In genomic region chr19:40401213-40401612, GRCm38 (mm10) we compare ENCODE assay signal across 9 mouse cellular contexts.
DNase-seq lines count a peak whose midpoint lies in the region; ATAC-seq and TF ChIP-seq lines count a peak whose summit lies in the region.
"Had no signal": no experiment of that assay in that cellular context is flagged by ENCODE, and none has a peak within 500 bp of the region (broad histone marks: within the 10 kb centered on the region; RNA-seq: fewer than 3 reads in every experiment).

No protein-coding gene starts in this region.

- H3K4me3 ChIP-seq in heart, adult 2 months = no peak overlapping the region
- no peak overlapping the region for H3K4me3 ChIP-seq in forebrain, postnatal 0 days (ENCODE audit: low read depth, low read length)
- H3K4me3 ChIP-seq: embryonic facial prominence, embryonic 12.5 days had no signal

- WGBS in heart, adult 2 months = 18% methylated on average over 7 of the region's 7 CpGs
- 71% methylated on average over 7 of the region's 7 CpGs for WGBS in forebrain, postnatal 0 days

- H3K27ac ChIP-seq in heart, adult 2 months = peak overlapping the region; percentile 65
- H3K27ac ChIP-seq in forebrain, postnatal 0 days (ENCODE audit: low read depth, low read length) = no peak overlapping the region
- H3K27ac ChIP-seq: embryonic facial prominence, embryonic 12.5 days had no signal

- intact Hi-C loops in heart, adult 2 months (cut with DNase I) = loop anchor here (2.0 kb wide), 1 partner anchor 110 kb away; no protein-coding TSS in a partner anchor
- intact Hi-C loops in heart, postnatal 10 days (cut with DNase I) = no loop called here

- no peak for DNase-seq in heart, adult 2 months
- no peak for DNase-seq in heart, postnatal 10 days
- DNase-seq in 416B (ENCODE audit: low read depth) = peak; percentile 94
- DNase-seq in gonadal fat pad, adult 2 months (ENCODE audit: low read depth) = peak; percentile 55
- peak; percentile 66 for DNase-seq in lung, postnatal 10 days
- DNase-seq in embryo, embryonic 10.5 days (ENCODE audit: low spot score) = no peak
- DNase-seq in forebrain, postnatal 0 days = no peak

- peaks cover 43% of the 10 kb centered on the region for H3K36me3 ChIP-seq in heart, adult 2 months (ENCODE audit: control insufficient read depth, insufficient read depth, low read length)
- H3K36me3 ChIP-seq in forebrain, postnatal 0 days (ENCODE audit: insufficient read depth) = 0 out of 2 replicates have a peak, but pooled peaks cover 4% of the 10 kb centered on the region
- H3K36me3 ChIP-seq: embryonic facial prominence, embryonic 12.5 days had no signal

- no peak for TF ChIP-seq CTCF in heart, adult 2 months (IDR thresholded peaks at IDR 0.05)
- TF ChIP-seq CTCF in forebrain, postnatal 0 days (IDR thresholded peaks at IDR 0.05; ENCODE audit: low read depth) = no peak

- H3K9me3 ChIP-seq in forebrain, postnatal 0 days (ENCODE audit: low read length) = no peaks in the 10 kb centered on the region
- H3K9me3 ChIP-seq: embryonic facial prominence, embryonic 12.5 days had no signal

- H3K4me2 ChIP-seq in forebrain, postnatal 0 days (ENCODE audit: low read depth) = no peak overlapping the region
- H3K4me2 ChIP-seq: embryonic facial prominence, embryonic 12.5 days had no signal

- H3K79me2 ChIP-seq in heart, adult 2 months (replicated peaks; ENCODE audit: control insufficient read depth, insufficient read depth, low read length) = no peaks in the 10 kb centered on the region

- H3K27me3 ChIP-seq in heart, adult 2 months (ENCODE audit: control insufficient read depth, insufficient read depth, low read length) = no peaks in the 10 kb centered on the region
- no peaks in the 10 kb centered on the region for H3K27me3 ChIP-seq in forebrain, postnatal 0 days (ENCODE audit: insufficient read depth, low read length)
- H3K27me3 ChIP-seq: embryonic facial prominence, embryonic 12.5 days had no signal

- no peak for ATAC-seq in CD4-positive, CD25-positive, alpha-beta regulatory T cell, adult 4 months
- no peak for ATAC-seq in forebrain, postnatal 0 days

- no peak for TF ChIP-seq POLR2A in heart, adult 2 months (IDR thresholded peaks at IDR 0.05; ENCODE audit: insufficient read depth, low read depth, low read length)

- 0 out of 2 replicates have a peak overlapping the region, but pooled peaks have one; percentile 23 for H3K9ac ChIP-seq in heart, adult 2 months (ENCODE audit: low read depth, low read length)
- H3K9ac ChIP-seq in forebrain, postnatal 0 days = no peak overlapping the region
- H3K9ac ChIP-seq: embryonic facial prominence, embryonic 12.5 days had no signal

- TF ChIP-seq EP300 in heart, adult 2 months (IDR thresholded peaks at IDR 0.05; ENCODE audit: insufficient read depth, low read depth, low read length) = no peak

- peaks cover 51% of the 10 kb centered on the region for H3K4me1 ChIP-seq in heart, adult 2 months (ENCODE audit: control insufficient read depth, insufficient read depth, low read length)
- H3K4me1 ChIP-seq in forebrain, postnatal 0 days (ENCODE audit: insufficient read depth) = no peaks in the 10 kb centered on the region

Comparison
In these comparisons a context has a peak if more than half of its experiments do, and no peak if none do; other contexts are left out.
1. DNase-seq: peak in 416B (single experiment), gonadal fat pad, adult 2 months (single experiment) and lung, postnatal 10 days (single experiment); none in heart, adult 2 months (0 of 2), heart, postnatal 10 days (0 of 2), embryo, embryonic 10.5 days (single experiment) and forebrain, postnatal 0 days (single experiment).